Mouse (Mus musculus) 3134 (cell line): ENCODE measurements around the gene Ankrd11.
A peak's percentile ranks its signal among the peaks of the same experiment; 100 is the strongest.
"Not testable (repeated sequence)": the region's sequence is repeated elsewhere in the genome, so short reads cannot be mapped to it uniquely, and the experiment has no call there.

ENCODE experiments used
- DNase-seq: peaks from one replicate; pipeline ENCODE4 v3.0.0-alpha.2; 2011; ENCODE audit warnings: low spot score; ENCODE audit not compliant: insufficient read length; ENCODE audit errors: extremely low read depth

The Ankrd11 gene

DNA sequence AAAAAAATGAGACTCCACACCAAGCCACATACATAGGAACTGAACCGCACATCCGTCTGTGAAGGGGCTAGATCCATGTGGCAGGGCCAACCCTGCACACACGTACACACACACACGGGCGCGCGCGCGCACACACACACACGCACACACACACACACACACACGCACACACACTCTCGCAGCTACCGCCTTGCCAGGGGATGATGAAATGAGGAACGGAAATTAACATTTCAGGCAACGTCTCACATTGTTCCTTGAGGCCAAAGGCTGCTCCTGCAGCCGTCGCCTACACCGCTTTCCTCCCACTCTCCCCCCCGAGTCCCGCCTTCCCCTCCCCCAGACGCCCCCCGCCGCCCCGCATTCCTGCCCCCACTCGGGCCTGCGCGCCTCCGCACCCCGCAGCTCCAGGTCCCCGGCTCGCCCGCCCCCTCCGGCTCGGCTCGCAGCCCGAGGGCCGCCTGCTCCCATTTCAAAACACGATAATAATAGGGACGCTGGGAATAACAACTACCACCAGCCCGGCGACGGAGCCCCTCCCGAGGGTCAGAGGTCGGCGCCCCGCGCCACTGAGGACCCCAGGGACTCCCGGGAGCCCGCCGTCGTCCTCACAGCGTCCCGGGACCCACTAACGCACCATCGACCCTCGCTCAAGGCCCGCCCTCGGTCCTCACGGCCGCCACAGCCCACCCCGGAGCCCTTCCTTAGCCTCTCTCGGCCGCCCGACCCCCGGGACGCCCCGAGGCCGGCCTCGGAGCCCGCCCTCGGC, 886 bp downstream of the Ankrd11 start:
- peak; percentile 68 for DNase-seq

DNA sequence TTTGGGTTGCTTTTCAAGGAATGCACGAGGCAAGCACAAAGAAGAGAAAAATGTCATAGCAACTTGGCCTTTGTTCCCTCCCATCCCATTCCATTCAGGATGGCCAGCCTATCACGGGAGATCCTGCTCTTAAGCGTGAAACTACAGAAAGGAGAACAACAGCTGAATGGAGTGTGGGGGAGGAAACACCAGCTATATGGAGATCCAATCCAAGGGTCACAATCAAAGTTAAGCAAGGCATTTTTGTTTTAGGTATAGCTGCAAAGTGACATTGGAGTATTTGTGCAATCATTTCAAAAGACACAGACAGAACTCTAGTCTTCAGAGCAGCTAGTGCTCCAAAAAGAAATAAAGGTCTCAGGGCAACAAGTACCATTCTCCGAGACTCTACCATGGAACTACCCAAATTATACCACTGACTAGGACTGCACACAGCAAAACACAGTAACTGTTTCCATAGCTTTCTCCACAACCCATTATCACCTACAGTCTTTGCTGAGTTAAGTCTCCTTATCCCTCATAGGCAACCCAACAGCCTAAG, 1.9 kb downstream of the Ankrd11 start:
- DNase-seq = no peak

DNA sequence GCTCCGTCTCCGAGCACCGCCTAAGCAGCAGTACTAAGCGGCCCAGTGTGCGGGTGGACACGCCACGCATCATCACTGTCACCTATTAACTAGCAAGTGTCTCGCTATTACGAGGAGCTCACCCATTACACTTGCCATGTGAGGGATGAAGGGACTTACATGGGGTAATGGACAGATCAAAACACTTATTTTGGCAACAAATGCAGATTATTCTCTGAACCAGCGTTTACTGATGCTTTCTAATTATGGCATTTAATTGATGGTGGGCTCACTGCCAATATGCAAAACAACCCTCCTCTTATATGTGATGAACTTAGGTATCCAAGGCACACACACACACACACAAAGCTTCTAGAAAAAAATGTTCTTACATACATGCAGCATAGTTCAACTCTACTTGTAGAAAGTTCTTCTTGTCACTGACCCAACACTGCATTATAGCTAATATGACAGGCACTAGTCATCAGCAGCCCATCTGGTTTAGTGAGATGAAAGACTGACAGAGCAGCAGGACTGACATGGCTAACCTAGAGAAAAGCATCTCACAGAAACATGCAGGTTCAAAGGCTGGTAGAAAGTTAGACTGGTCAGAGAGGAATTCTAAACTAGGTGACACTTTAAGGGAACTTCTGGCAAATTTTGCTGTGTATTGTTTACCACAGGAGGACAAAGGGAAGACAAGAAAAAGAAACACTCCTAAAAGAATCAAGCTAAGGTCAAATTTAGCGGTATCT, 2.5 kb downstream of the Ankrd11 start:
- no peak for DNase-seq

DNA sequence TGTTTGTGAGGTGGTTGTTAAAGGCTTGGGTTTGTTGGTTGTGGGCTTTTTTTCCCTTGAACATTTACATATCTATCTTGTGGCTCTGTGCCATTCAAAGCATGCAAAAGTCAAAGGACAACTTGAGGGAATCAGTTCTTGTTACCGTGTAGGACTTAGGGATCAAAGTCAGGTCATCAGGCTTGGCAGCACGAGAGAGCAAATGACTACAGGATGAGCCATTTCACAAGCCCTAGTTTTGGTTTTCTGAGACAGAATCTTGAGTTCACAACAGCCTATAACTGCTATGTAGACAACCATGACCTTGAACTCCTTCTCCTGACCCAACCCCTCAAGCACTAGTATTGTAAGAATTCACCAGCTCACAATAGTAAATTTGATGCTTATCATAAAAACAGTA, 3.7 kb downstream of the Ankrd11 start:
- DNase-seq = no peak

DNA sequence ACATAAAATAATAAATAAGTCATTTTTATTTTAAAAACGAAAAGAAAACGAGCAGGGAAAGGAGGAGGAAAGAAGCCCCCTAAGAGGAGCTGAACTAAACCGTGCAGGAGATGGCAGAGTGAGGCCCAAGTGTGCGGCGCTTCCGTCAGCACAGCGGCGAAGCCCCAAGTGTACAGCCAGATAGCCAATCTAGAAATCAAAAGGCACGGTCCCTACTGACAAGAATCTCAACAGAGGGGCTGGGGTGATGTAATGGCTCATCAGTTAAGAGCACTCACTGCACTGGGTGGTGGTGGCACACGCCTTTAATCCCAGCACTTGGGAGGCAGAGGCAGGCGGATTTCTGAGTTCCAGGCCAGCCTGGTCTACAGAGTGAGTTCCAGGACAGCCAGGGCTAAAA, 4.6 kb downstream of the Ankrd11 start:
- no peak for DNase-seq

DNA sequence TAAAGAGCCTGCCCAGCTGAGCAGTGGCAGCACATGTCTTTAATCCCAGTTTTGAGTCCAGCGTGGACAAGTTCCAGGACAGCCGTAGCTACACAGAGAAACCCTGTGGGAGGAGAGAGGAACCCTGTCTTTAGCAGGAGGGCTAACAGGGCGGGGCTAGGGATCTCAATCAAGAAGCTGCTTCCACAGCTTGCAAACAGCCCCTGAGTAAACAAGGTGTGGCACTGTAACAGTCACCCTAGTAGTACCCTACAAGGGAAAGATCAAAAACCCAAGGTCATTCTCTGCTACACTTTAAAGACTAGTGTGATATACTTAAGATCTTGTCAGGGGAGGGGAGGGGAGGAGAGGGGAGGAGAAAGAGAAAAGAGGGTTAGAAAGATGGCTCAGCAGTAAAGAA, 5.1 kb downstream of the Ankrd11 start:
- DNase-seq = no peak

DNA sequence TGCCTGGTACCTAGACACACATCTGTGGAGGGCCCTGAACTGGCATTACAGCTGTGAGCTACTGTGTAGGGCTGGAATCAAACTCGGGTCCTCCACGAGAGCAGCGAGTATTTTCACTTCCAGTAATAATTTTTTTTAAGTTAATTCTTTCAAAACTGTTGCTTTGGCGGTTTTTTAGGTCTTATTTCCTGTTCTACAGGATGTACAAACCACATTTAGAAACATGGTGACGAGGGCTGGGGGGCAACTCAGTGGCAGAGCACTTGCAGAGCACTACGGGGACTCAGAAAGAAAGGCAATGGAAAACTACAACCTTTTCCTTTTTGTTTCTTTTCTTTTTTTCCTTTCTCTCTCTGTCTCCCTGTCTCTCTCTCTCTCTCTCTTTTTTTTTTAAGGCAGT, 7.9 kb downstream of the Ankrd11 start:
- no peak for DNase-seq

DNA sequence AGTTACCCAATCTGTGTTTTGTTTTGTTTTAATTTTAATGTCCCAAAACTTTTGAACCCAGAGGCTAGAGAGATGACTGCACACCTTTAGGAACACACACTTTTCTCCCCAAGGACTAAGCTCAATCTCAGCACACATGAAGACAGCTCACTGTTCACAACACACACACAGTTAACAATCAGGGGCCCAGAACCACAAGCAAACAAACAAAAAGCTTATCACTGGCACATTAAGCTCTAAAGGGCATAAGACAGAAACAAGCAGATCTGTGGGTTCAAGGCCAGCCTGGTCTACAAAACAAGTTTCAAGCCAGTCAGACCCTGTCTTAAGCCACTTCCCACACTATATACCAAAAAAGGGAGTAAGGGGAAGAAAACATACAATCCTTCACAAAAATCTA, 8.6 kb downstream of the Ankrd11 start:
- no peak for DNase-seq

DNA sequence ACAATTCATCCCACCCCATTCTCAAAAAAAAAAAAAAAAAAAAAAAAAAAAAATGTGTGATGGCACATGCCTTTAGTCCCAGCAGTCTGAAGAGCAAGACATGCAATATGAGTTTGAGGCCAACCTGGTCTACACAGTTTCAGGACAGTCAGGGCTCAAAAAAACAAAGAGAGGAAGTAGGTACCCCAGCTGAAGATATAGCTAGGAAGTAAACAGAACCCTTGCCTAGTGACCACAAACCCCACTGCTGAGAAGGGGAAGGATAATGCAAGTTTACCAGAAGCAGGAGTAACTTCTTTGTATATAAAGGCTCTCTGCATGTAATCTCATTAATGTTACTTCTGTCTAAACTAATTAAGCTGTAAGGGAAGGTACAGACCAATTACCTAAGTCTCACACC, 9.3 kb downstream of the Ankrd11 start:
- DNase-seq = no peak

DNA sequence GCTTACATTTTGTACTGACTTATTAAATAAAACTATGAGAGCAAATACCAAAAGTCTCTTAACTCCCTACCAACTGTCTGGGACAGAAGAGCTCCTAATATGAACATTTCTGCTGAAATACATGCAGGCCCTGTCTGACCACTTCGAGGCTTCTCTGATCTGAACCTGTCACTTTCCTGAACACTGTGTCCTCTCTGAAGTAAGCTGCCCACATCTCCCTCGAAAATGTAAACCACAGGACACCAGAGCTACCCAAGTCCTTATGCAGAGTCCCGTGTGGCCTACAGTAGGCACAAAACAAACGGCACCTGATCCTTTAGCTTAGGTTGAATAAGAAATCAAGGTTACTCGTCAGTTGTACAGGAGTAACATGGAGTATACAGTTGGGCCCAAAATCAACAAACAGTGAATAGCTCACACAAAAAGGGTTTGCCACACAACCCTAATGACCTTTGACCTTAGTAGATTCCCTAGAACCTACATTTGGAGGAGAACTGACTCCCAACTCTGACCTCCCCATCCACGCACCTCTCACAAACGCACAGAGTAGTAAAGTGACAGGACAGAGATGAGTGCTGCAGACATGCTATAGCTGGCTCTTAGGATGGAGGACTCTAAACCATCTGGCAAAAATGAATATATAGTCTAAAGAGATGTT, 10.6 kb downstream of the Ankrd11 start:
- DNase-seq = no peak

DNA sequence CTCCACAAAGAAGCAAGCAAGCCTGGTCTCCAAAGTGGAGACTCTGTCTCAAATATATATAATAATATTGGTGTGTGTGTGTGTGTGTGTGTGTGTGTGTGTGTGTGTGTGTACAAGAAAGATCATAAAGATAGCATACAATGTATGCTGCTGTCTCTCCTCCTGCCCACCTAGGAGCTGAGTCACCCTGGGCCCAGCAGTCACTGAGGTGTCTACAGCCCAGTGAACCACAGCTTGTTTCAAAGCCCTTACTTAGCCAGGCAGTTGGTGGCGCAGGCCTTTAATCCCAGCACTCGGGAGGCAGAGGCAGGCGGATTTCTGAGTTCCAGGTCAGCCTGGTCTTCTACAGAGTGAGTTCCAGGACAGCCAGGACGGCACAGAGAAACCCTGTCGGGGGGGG, 12.0 kb downstream of the Ankrd11 start:
- DNase-seq = not testable (repeated sequence)

DNA sequence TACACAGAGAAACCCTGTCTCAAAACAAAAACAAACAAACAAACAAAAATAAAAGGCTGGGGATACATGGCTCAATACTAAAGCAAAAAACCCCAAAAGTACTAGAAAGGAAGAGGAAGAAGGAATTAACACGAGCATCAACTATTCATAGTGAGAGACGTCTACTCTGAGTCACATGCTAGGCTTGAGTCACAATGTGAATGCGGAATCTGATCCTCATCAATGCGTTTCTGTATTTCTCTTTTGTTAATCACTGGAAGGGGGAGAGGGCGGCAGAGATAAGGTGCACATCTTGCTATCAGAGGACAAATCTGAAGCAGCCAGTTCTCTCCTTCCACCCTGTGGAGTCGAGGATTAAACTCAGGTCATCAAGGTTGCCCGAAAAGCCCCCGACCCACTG, 14.3 kb downstream of the Ankrd11 start:
- no peak for DNase-seq

DNA sequence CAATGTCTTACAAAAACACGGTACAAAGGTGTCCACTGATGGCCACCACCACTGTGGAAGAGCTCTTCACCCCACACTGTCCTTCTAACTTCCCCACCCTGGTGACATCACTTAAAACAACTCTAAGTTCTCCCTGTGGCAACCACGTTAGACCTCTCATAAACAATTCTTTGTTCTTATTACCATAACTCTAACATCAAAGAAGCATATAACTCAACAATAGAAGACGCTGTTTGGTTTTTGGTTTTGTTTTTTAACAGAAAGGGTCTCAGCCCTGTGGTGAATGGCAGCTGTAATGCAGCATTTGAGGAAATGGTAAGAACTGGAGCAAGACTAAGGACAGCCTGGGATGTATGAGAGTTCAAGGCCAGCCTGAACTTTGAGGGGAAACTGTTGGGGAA, 16.1 kb downstream of the Ankrd11 start:
- DNase-seq = no peak

DNA sequence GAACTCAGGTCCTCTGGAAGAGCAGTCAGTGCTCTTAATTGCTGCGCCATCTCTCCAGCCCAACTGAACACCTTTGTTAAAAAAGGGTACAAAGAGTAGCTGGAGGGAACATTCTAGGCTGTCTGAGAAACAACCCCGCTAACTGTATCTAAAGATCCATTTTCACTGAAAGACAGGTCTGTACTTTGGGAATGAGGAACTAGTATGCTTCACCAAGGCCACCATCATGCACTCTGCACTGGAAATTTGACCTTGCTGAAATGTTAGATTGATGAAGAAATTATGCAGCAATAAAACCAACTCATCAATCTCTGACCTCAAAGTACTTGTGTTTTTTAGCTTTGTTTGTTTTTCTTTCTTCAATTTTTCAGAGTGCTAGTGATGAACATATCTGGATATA, 17.9 kb downstream of the Ankrd11 start:
- no peak for DNase-seq

DNA sequence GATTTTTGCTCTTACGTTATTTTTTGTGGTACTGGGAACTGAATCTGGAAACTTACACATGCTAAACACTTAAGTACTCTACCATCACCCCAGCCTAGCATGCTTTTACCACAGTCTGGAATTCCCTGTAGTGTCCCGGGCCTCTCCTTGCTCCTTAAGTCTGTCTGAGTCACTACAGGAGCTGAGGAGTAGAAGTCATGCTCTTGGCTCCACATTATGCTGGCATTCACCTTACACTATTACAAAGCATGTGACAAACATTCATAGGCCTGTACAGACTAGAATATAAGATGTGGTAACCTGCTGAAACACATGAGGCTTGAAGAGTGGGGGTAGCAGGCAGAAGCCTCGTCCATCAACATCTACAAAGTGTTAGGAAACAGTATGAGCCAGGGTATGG, 19.4 kb downstream of the Ankrd11 start:
- peak; percentile 60 for DNase-seq

DNA sequence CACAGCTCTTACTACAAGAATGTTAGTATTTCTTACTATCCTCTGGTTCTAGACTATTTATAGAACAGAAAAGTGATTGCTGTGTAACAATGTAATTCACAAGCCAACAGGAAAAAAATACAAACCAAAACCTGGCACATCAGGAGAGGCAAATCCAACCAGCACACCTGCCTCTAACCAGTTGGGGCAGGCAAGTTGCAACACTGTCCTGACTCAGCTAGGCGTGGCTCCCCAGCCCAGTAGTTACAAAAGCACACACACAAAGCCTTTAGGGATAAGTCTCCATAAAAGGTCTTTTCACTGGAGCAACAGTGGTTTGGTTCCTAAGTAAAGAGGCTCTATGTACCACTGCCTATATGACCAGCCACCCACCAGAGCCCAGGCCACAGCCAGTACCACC, 20.8 kb downstream of the Ankrd11 start:
- DNase-seq = peak; percentile 52

DNA sequence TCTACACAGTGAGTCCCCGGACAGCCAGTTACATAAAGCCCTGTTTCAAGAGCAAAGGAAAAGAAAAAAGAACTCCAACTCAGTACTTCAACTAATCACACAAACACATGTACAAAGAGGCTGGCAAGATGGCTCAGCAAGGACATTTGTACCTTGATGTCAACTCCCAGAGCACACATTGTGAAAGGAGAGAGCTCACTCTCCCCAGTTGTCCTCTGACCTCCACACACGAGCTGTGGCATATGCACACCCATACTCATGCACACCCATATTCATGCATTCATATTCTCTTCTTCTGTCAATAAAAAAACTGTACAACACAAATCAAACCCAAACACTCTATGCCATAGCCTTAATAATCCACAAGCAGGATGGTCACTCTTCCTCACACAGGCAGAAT, 21.2 kb downstream of the Ankrd11 start:
- no peak for DNase-seq

DNA sequence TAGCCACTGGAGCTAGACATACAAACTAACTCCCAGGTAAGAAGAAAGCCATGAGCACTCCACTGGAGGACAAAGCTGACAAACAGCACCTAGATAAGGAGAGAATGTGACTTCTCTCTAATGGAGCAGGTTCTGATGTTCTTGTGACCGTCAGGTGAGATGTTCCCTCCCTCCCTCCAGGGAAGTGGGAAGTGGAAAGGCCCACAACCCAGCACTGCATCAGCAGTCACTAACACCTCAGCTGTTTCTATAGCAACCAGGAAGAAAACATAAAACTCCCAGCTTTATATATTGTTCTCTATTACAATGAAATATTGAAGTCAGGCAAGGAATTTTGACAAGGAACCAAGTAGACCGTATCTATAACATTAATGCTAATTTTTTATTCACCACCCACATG, 22.0 kb downstream of the Ankrd11 start:
- DNase-seq = no peak

DNA sequence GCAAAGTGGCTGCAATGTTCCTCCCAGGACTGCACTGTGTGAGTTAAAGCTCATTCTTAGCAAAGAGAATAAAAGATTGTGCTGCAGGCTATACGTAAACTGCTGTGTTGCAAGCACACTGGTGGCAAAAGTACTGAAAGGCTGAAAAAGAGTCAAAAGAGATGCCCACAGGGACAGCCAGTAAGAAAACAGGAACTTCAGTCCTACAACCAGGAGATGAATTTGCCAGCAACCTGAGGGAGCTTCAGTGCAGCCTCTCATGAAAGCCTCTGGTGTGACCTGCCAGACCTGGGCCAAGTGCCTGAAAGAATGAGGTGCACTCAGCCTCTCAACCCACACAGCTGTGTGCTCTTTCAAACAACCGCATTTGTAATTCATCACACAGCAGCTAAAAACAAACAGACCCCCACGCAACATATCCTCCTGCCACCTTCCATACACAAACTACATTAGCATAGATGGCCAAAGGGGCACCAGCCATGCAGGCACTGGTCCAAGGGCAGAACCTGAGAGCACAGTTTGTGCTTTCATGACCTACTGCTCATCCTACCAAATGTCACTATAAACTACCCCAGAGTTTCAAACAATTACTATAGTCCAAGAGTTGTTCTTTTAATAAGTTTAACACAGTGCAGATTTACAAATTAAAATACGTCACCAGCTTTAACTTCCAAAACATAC, 23.5 kb downstream of the Ankrd11 start:
- no peak for DNase-seq

DNA sequence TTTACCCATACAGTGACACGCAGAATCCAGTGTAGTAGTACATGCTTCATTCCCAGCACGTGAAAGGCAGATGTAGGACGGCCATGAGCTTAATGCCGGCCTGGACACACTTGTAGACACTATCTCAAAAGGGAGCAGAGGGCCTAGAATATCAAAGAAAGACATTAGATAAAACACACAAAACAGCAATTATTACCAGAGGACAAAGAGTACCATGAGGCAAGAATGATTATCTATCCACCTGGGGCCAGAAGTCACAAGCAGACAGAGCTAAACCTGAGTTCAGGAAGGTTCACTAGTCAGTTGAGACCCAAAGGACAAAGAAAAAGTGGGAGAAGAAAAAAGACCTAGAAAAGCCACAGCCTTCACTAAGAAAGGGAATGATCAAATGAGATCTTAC, 24.9 kb downstream of the Ankrd11 start:
- DNase-seq = no peak

DNA sequence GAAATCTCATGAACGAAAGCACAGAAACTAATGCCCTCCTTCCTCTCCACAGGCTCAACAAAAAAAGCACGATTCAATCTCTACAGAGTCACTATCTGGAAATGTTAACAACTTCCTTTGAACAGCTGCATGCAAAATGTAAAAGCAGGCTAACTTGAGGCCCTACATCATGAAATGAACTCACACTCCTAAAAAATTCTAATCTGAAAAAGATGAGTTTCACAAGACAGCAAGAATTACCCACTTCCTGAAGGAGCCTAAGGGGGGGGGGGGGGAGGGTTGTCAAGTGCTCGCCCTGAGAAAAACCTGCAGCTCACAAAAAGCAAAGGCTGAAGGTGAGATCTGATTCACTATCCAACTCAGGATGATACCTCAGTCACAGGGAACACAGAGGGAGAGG, 27.0 kb downstream of the Ankrd11 start:
- no peak for DNase-seq
